Mouse (Mus musculus): ENCODE data around the gene Gm13276. TPM values are rescaled to one million over a fixed set of nuclear protein-coding genes. Genes with fewer than 3 reads are reported as not detected.
"Not testable (repeated sequence)": the region's sequence is repeated elsewhere in the genome, so short reads cannot be mapped to it uniquely, and the experiment has no call there.

The Gm13276 gene
- not detected in 2 replicates for polyA plus RNA-seq (2012)

DNA sequence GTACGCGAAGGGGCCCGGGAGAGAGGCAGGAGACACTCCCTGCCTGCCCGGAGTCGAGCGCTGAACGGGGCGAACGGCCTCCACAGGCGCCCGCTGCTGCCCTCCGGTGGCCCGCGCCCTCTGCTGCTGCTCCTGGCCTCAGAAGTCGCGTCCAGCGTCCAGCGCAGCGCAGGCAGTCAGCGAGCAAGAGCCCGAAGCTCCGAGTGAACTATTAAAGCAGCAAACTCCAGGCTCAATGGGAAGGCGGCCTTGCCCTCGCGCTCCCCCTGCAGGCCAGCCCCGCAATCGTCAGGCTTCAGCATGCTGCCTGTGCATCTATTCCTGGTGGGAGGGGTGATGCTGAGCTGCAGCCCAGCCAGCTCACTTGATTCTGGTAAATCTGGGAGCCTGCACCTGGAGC lies at the start of gene Gm13276:
Gm13276 (plus strand) TSS at position 301 of the 400 bp plus-strand sequence.
- TF ChIP-seq GATA1 (IDR thresholded peaks at IDR 0.05; ENCODE audit: low read length), result not testable (repeated sequence)

DNA sequence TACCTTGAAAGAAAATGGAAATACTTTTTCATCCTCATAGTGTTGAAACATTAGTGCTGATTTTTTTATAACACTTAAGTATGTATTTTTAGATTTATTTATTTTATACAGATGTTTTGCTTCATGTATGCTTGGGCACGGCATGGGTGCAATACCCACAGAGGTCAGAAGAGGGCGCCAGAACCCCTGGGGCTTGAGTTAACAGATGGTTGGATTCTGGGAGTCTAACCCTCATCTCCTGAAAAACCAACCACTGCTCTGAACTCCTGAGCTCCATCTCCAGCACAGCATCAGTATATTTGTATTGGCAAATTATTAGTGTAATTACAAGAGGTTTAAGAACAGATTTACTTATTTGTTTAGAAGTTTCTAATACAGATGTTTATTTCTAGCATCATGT lies 47.0 kb upstream of the Gm13276 start:
- no peak for TF ChIP-seq GATA1 (IDR thresholded peaks at IDR 0.05; ENCODE audit: low read length)

DNA sequence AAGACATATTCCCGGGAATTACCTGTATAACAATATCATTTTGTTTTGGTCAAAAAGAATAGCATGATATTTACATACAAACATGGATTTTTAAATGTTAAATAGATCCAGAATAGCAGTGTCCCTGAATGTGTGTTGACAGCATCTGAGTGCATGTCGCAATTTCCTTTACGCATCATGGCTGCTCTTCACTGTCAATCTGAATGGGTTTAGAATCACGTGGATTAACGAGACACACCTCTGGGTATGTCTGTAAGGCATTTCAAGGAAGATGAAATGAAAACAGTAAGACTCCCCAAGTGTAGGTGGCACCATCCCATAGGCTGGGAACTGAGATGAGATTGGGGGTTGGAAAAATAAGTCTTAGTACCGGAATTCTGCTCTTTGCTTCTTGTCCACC lies 46.5 kb upstream of the Gm13276 start:
- no peak for TF ChIP-seq GATA1 (IDR thresholded peaks at IDR 0.05; ENCODE audit: low read length)

DNA sequence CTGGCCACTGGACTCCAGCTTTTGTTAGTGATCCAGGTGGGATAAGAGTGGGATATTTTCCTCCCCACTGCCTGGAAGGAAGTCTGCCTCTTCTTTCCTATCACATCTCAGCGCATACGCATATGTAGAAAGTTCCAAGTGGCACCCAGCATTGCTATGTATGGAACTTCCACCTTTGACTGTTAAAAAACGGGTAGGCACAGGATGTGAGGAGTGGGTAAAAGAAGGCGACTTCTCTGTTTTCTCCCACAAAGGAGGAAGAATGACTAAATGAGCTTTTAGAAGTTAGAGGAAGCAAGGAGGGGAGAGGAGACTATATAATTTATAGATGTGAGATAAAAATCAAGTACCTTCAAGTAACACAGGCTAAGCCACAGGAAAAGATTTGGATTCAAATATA lies 44.1 kb upstream of the Gm13276 start:
- TF ChIP-seq GATA1 (IDR thresholded peaks at IDR 0.05; ENCODE audit: low read length), result no peak

DNA sequence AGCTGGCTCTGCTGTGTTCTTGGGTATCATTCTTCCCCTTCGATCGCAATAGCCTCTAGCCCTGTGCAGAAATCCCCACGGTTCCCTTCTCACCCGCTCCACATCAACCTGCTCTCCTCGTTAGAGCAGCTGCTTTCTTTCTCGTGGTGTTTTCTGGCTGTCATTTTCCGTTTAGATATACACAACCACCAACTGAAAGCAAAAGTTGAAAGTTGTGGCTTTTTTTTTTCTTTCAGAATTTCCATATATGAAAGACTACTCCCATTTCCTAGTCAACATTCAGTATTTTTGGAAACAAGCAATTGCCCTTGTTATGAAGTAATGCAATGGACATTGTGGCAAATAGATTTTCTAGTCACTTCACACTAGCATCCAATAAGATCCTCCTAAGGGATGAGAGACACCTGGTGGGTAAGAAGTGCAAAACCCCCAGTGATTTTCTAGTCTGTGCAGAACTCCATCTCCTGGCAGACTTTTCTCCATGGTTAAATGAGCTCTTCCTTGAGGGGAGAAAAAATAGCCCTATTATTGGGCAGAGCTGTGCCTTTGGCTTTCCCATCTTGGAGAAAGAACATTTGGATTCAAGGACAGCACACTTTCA lies 42.6 kb upstream of the Gm13276 start:
- no peak for TF ChIP-seq GATA1 (IDR thresholded peaks at IDR 0.05; ENCODE audit: low read length)

DNA sequence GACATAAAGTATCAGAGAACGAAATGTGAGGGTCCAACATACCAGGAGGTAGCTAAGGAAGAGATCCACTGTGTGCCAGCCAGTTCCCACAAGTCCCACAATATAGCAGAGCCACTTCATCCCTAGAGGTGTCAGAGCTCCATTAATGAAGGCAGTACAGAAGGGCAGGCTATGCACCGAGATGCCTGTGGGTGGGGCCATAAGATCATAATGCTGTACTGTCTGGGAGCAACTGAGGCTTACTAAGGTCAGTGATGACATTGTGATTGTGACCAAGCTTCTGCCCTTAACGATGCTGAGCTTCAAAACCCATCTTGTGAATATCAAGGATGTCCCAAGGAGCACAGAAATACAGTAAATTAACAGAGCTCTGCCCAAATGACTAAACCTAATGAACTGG lies 41.3 kb upstream of the Gm13276 start:
- no peak for TF ChIP-seq GATA1 (IDR thresholded peaks at IDR 0.05; ENCODE audit: low read length)

DNA sequence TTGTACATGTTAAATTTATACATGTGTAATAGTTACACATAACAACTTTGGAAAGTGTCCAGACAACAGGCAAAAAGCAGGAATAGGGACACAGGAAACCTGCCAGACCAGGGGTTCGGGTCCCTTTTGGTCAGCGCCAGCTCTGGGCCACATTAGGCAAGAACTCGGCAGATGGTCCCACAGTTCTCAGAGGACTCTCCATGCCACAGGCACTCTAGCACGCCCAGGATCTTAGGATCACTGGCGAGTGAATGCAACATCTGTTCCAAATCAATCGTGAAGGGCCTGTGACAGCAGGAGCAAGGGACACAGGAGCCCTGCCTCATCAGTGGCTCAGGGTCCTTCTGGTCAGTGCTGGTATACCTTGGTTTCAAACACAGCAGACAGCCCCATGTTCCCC lies 35.6 kb upstream of the Gm13276 start:
- no peak for TF ChIP-seq GATA1 (IDR thresholded peaks at IDR 0.05; ENCODE audit: low read length)

DNA sequence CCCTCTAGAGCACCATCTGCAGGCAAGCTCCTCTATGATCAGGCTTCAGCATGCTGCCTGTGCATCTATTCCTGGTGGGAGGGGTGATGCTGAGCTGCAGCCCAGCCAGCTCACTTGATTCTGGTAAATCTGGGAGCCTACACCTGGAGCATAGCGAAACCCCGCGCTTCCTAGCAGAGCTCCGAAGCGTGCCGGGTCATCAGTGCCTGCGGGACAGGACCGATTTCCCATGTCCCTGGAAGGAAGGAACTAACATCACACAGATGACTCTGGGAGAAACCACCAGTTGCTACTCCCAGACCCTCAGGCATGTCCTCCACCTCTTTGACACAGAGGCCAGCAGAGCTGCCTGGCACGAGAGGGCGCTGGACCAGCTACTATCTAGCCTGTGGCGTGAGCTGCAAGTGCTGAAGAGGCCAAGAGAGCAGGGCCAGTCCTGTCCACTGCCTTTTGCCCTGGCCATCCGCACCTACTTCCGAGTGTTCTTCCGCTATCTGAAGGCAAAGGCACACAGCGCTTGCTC lies 30.6 kb upstream of the Gm13276 start, which contains the start of gene Gm13271:
Gm13271 (plus strand) TSS at position 51 of the 523 bp plus-strand sequence.
- TF ChIP-seq GATA1 (IDR thresholded peaks at IDR 0.05; ENCODE audit: low read length), result not testable (repeated sequence)

DNA sequence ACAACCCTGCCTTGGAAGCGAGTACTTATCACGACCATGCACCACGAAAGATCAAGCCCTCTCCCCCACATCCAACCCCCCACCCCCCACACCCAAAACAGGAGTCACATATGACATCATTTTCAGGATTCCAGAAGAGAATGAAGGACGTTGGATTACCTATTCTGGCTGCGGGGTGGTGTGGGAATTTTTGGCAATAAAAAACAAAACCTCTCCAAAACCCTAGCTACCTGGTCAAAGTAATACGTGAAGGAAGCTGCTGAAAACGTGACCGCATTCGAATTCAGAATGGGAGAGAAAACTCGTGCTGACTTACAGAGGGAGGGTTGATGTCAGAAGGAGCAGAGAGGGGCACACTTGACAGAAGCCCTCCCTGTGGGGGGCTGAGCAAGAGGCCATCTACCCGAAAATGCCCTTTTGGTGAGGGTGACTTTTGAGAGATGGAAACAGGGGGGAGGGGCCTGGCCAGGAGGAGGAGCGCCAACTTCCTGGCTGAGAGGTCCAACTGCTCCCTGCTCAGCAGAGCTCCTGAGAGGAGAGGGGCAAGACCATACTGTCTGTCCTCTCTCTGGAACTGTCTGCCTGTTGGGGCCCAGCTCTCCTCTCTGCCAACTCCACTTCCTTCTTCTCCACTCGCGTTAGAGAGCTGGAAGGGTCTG lies 25.8 kb upstream of the Gm13276 start, which contains the start of gene Gm13283:
Gm13283 (plus strand) TSS at position 510 of the 659 bp plus-strand sequence.
- TF ChIP-seq GATA1 (IDR thresholded peaks at IDR 0.05; ENCODE audit: low read length), result not testable (repeated sequence)

DNA sequence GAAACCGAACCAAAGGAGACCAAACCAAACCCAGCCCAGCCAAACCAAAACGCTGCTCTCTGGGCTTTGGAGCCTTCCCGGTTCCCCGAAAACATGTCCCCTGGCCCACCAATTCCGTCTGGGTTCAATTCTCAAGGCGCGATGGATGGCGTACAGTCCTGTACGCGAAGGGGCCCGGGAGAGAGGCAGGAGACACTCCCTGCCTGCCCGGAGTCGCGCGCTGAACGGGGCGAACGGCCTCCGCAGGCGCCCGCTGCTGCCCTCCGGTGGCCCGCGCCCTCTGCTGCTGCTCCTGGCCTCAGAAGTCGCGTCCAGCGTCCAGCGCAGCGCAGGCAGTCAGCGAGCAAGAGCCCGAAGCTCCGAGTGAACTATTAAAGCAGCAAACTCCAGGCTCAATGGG lies 12.0 kb upstream of the Gm13276 start, which contains the start of gene Gm13290:
Gm13290 (plus strand) TSS at position 301 of the 400 bp plus-strand sequence.
- TF ChIP-seq GATA1 (IDR thresholded peaks at IDR 0.05; ENCODE audit: low read length), result not testable (repeated sequence)

DNA sequence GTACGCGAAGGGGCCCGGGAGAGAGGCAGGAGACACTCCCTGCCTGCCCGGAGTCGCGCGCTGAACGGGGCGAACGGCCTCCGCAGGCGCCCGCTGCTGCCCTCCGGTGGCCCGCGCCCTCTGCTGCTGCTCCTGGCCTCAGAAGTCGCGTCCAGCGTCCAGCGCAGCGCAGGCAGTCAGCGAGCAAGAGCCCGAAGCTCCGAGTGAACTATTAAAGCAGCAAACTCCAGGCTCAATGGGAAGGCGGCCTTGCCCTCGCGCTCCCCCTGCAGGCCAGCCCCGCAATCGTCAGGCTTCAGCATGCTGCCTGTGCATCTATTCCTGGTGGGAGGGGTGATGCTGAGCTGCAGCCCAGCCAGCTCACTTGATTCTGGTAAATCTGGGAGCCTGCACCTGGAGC lies 8.9 kb upstream of the Gm13276 start, which contains the start of gene Gm13289:
Gm13289 (plus strand) TSS at position 301 of the 400 bp plus-strand sequence.
- not testable (repeated sequence) for TF ChIP-seq GATA1 (IDR thresholded peaks at IDR 0.05; ENCODE audit: low read length)

DNA sequence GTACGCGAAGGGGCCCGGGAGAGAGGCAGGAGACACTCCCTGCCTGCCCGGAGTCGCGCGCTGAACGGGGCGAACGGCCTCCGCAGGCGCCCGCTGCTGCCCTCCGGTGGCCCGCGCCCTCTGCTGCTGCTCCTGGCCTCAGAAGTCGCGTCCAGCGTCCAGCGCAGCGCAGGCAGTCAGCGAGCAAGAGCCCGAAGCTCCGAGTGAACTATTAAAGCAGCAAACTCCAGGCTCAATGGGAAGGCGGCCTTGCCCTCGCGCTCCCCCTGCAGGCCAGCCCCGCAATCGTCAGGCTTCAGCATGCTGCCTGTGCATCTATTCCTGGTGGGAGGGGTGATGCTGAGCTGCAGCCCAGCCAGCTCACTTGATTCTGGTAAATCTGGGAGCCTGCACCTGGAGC lies 6.0 kb upstream of the Gm13276 start, which contains the start of gene Gm13272:
Gm13272 (plus strand) TSS at position 301 of the 400 bp plus-strand sequence.
- not testable (repeated sequence) for TF ChIP-seq GATA1 (IDR thresholded peaks at IDR 0.05; ENCODE audit: low read length)

DNA sequence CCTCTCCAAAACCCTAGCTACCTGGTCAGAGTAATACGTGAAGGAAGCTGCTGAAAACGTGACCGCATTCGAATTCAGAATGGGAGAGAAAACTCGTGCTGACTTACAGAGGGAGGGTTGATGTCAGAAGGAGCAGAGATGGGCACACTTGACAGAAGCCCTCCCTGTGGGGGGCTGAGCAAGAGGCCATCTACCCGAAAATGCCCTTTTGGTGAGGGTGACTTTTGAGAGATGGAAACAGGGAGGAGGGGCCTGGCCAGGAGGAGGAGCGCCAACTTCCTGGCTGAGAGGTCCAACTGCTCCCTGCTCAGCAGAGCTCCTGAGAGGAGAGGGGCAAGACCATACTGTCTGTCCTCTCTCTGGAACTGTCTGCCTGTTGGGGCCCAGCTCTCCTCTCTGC lies 3.7 kb upstream of the Gm13276 start, which contains the start of gene Ifnz:
Ifnz (plus strand) TSS at position 301 of the 400 bp plus-strand sequence.
- TF ChIP-seq GATA1 (IDR thresholded peaks at IDR 0.05; ENCODE audit: low read length), result not testable (repeated sequence)

DNA sequence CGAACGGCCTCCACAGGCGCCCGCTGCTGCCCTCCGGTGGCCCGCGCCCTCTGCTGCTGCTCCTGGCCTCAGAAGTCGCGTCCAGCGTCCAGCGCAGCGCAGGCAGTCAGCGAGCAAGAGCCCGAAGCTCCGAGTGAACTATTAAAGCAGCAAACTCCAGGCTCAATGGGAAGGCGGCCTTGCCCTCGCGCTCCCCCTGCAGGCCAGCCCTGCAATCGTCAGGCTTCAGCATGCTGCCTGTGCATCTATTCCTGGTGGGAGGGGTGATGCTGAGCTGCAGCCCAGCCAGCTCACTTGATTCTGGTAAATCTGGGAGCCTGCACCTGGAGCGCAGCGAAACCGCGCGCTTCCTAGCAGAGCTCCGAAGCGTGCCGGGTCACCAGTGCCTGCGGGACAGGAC lies 2.9 kb downstream of the Gm13276 start, which contains the start of gene Gm13277:
Gm13277 (plus strand) TSS at position 231 of the 400 bp plus-strand sequence.
- not testable (repeated sequence) for TF ChIP-seq GATA1 (IDR thresholded peaks at IDR 0.05; ENCODE audit: low read length)

DNA sequence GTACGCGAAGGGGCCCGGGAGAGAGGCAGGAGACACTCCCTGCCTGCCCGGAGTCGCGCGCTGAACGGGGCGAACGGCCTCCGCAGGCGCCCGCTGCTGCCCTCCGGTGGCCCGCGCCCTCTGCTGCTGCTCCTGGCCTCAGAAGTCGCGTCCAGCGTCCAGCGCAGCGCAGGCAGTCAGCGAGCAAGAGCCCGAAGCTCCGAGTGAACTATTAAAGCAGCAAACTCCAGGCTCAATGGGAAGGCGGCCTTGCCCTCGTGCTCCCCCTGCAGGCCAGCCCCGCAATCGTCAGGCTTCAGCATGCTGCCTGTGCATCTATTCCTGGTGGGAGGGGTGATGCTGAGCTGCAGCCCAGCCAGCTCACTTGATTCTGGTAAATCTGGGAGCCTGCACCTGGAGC lies 5.7 kb downstream of the Gm13276 start, which contains the start of gene Gm13278:
Gm13278 (plus strand) TSS at position 301 of the 400 bp plus-strand sequence.
- not testable (repeated sequence) for TF ChIP-seq GATA1 (IDR thresholded peaks at IDR 0.05; ENCODE audit: low read length)

Data from G1E-ER4 (cell line).